Mouse (Mus musculus) thymus, adult 18-20 months (tissue): ENCODE results near the gene Ccdc28a.

ENCODE experiments used
- DNase-seq, 2 experiments: peaks; one replicate each; pipeline ENCODE4 v3.0.0; 2022; ENCODE audit warnings: mixed read lengths in 2 of 2

Gene Ccdc28a

DNA sequence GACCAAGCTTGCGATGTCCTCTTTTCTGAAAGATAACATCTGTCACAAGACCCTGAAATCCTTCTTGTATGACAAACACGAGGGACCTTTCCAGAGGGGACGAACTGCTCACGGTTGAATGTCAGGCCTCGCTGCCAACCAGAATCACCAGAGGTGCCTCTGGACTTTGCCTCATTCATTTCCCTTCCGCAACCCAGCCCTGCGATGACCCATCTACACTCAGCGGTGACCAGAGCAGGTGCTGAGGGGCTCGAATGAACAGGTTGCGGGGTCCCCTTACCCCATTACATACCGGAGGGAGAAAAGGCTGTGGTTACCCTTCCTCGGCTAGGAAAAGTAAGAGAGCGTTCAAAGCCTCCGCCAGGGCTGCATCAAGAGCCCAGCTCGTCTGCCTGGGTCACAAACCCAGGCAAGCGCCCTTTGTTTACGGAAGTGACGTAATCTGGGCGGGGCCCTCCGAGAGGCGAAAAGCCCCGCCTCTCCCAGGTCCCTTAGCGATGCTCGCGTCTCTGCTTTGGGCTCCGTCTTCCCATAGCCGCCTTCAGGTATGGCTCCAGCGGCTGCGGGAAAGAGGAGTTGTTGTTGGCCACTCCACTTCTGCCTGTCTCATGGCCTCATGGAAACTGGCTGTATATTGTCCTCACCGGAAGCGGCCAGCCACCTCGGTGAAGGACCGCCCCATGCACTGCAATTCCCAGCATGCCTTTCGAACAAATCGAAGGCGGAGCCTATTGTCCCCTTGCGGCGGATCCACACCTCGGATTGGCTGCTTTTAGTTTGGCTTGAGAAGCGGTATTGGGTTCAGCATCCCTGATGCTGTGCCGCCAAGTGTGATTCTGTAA, at the start of gene Ccdc28a:
Ccdc28a (minus strand) TSS at position 439 of the 842 bp plus-strand sequence.
- DNase-seq = peak; percentile 82 to 93

DNA sequence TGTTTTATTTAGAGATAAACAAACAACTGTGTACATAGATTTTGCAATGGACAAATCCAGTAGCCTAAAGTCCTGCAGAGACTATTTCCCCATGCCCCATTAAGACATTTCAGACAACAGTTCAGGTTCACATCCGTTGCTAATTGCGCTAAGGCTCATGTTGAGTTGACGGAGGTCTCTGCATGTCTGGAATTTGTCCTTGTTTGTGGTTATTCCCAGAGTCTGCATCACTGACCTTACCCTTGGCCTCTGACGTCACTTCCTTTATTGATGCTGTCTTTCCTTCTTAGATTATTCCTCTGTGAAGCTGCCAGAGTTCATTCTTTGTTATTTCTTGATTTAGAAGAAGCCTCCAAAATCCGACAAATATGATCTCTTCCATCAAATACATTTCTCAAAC, 49.2 kb upstream of the Ccdc28a start:
- no peak for DNase-seq

DNA sequence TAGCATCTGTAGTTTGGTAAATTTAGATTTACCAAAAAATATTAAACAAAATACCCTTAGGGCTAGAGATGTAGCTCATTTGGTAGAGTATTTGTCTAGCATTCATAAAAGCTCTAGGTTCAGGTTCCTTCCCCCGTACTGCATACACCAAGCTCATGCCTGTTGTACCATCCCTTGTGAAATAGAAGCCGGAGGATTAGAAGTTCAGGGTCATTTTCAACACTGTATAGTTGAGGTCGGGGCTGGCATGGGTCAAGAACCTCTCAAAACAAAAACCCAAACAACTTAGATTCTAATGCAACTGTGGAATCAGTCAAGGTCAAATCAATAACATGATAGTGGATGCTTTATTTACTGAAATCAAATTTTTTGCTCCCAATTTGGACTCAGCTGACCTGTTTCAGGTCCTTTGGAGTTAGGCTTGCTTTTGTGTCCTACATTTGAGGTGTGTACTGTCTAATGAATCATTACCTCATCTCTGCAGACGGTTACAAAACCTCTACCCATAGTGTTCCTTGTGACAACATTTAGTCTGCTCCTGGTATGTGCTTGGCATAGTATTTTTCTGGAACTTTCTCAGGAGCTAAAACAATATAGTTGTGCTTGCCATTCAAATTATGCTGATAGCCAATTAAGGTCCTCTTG, 41.4 kb upstream of the Ccdc28a start:
- DNase-seq = no peak

DNA sequence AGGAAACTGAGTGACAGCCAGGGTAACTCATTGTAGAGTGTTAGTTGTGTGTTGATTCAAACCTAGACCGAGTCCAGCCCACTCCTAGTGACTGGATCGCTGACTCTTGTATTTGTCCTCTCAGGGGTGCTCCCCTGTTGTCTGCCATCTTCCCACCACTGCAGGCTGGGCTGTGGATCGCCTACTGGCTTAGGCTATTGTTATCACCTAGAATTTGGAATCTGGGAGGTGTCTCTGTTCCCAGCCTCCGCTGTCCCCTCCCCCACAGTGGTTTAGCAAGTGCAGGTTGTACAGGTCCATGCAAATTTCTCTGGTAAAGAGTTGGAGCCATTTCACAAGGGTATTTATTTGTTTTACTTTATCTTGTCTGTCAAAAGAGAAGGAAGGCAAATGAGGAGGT, 16.5 kb upstream of the Ccdc28a start:
- DNase-seq = no peak

DNA sequence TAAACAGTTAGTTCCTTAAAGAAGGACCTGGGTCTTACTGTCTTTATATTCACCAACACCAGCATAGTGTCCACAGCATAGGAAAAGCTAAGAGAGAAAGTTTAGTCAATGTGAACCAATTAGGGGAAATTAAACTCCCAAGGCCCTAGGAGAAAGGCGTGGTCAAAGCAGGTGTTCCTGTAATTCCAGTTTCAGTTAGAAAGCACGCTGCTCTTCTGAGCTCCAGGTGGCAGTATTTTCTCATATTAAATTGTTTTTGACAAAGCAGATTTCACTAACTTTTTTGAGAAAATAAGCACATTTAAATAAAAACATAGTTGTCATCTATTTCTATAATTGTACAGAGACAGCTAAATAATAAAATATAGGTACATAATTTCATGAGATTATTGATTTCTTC, 8.8 kb upstream of the Ccdc28a start:
- no peak for DNase-seq

DNA sequence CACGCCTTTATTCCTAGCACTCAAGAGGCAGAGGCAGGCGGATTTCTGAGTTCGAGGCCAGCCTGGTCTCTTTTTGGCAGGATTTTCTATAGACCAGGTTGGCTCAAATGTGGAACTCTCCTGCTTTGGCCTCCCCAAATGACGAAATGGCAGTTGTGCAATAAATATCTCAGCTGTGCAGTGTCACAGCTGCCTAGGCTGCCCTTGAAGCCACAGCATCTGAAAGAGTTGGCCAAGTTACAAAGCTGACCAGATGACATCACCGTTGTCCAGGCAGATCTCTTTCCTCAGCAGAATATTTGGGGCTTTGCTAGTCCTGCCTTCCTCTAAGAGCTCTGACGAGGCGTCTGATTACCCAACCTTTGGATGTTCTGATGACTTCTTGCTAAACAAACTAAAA, 2.4 kb upstream of the Ccdc28a start:
- DNase-seq = no peak

DNA sequence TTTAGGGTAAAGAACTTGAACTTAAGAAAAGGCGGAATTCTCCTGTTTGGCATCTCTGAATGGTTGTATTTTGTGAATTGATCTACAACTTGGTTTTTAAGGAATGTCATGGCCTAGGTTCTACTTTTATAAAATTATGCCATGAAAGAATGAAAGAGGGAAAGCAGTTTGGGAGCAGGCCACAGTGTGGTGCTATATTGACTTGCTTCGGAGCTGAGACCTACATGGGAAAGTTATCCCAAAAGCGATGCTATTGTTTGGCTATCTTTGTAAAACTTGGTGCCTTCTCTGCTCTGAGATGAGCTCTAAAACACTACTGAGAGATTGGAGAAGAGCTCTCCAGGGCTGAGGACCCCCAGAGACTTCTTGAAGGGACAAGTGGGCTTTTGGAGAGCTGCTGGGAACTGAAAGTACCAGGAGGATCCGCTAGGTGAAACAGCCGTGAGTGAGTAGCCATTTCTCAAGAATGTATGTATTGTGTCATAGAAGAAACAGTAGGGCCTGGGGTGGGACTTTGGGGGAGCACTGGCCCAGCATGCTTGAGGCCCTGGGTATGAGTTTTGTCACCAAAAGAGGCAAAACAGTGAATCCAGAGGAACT, 1.6 kb upstream of the Ccdc28a start:
- DNase-seq = no peak

DNA sequence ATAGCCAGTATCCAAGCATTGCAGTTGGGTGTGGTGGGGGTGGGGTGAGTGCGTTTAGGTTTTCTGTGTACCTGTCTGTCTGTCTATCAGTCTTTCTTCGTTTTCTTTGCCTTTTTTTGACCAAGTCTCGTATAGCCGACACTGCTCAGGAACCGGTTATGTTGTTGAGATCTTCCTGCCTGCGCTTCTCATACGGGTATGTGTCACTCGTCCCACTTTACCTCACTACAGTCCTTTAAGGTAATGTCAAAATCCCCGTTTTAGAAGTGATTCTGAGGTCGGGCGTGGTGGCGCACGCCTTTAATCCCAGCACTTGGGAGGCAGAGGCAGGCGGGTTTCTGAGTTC, 577 bp upstream of the Ccdc28a start:
- DNase-seq = peak in 1 of 2 experiments; percentile 5

DNA sequence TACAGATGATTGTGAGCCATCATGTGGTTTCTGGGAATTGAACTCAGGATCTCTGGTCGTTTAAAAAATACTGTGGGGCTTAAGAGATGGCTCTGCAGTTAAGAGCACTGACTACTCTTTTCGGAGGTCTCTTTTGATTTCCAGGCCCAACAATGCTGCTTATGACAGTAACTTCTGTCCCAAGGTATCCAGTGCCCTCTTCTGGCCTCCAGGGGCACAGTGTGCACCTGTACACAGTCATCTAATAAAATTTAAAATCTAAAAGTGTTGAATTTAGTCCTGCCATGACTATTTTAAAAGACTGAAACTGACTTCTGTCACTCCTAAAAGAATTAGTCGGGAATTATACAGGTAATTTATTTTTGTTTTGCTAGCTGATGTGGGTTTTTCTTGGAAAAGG, 907 bp downstream of the Ccdc28a start:
- no peak for DNase-seq

DNA sequence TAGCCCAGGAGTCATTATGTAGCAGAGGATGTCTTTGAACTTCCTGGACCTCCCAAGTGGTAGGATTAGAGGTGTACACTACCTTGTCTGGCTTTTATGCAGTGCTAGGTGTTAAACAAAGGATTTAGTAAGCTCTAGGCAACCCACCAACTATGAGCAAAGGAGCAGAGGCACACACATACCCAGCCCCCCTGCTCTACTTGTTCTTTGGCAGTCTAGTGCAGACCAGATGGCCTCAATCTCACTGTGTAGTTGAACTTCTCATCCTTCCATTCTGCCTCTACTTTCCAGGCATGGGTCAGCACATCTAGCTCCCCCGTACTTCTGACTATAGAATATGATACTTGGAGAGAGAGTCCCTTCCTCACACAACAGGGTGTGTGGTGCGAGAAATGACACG, 10.4 kb downstream of the Ccdc28a start:
- DNase-seq = no peak

DNA sequence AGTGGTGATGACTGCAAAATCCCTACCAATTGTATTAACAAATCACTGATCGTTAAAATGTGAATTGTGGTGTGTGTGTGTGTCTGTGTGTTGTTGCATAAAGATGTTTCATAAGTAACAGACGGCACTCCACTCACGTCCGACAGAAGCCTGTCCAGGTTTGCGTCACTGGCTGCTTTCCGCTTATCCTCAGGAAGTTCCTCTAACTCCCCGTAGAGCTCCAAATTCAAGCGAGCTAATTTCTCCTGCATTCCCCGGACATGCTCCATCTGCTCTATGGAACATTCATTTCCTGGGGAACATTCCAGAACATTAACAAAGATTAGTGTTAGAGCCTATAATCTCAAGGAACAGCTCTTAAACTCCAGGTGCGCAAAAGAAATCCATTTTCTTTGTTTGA, 15.4 kb downstream of the Ccdc28a start:
- DNase-seq = no peak

DNA sequence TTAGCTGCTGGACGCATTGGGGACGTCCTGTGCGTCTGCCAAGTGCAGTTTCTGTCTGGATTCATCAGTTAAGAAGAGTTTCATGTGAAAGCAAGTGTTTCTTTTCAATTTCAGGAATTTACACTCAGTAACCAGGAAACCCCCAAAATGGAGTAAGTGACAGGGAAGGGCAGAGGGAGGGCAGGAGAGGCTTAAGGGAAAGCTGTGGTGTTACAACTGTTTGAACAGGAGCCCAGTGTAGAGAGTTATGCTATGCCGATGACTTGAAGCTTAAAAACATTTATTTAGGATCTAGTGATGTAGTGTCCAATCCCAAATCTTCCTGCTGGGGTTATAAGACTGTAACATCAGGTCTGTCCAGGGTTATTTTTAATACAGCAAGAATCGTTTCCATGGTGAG, 20.7 kb downstream of the Ccdc28a start:
- no peak for DNase-seq

DNA sequence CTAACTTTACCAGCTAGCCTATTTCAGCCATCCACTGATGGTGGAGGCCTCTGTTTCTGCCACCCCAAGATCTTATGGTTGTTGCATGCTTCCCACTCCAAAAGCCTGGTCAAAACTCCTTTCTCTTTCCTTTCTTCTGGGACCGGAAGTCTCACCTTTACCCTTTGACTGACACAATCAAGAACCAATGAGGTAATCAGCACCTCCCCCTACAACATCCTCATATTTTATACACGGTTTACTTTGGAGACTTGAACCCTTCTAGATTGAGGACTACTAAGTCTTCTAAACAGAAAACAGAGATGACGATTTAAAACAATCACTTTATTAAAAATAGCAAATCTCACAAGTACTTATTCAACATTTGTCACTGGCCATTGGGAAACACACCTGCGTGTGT, 21.4 kb downstream of the Ccdc28a start:
- DNase-seq = no peak

DNA sequence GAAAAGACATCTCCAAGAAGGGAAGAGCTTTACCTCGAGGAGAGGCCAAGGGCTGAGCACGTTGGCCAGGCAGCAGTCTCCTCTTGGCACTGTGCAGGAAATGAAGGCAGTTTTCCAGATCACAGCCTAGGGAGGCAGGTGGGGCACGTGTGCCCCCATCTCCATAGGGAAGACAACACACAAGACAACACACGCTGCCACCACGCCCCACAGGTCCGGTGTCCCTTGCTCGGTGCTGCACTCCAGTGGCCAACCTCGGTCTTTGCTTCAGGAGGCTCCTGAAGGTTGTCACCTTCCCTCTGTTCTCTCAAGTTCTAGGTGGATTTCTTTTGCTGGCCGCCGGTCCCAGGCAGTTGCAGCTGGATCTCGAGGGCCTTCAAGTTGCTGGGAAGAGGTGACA, 24.1 kb downstream of the Ccdc28a start, which contains the start of gene Ect2l:
Ect2l (minus strand) TSS at position 165 of the 400 bp plus-strand sequence.
- DNase-seq = no peak

DNA sequence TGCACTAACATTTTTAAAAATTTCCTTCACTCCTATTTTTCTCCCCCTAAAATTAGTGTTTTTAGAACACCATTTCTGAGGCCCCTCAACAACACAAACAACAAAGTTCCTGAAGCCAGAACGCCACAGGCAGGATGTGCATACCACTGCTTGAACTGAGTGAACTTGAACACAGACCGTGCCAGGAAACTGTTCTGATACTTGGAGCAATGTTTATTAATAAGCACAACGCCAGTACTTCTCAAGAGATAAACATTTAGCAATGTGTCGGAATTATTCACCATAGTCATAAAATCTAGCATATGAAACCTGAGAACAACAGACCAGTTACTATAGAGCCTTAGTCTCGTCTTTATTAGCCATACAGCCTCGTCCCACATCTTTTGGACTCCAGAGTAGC, 24.7 kb downstream of the Ccdc28a start:
- no peak for DNase-seq

DNA sequence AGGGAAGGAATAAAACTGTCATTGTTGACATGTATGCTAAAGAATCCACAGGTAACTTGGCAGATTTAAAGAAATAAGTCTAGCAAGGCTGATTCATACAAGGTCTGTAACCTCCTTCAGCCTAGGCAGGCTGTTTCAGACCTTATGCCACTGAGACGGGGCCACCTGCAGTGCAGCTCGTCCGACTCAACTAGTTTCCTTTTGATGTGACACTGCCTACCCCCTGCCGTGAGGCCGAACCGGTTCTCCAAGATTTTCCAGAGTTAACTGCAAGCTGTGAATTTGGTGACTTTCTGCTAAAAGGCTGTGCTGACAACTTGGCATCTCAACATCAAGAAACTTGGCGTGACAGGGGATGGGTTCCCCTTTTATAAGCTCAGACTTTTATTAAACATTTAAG, 30.7 kb downstream of the Ccdc28a start:
- DNase-seq = no peak

DNA sequence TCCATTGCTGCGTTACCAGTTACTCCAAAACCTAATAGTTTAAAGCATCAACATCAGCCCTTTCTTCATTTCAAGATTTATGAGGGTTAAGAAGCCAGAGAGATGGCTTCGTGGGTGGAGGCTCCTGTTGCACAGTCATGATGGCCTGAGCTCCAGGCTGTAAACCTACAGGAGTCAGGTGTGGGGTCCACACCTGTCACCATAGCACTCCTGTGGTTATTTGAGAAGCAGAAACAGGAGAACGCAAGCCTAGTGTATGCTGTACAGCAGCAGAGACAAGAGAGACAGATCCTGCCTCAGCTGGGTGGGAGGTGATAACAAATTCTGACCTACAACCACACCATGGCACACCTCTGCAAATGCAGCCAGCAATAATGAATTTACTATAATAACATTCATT, 32.4 kb downstream of the Ccdc28a start:
- no peak for DNase-seq

DNA sequence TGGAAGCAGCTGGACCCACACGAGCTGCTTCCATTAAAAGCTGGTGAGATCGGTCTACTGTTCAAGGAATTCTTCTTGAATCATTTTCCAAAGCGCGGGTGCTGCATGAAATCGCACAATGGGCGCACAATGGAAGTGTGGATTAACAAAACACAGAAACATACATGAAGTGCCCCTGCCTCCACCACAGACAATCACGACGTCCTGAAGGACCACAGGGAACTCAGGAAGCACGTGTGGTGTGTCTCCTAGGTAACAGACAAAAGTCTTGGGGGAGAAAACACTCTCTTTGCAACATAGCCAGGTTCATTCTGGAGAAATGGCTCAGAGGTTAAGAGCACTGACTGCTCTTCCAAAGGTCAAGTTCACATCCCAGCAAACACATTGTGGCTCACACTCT, 34.1 kb downstream of the Ccdc28a start:
- DNase-seq = no peak

DNA sequence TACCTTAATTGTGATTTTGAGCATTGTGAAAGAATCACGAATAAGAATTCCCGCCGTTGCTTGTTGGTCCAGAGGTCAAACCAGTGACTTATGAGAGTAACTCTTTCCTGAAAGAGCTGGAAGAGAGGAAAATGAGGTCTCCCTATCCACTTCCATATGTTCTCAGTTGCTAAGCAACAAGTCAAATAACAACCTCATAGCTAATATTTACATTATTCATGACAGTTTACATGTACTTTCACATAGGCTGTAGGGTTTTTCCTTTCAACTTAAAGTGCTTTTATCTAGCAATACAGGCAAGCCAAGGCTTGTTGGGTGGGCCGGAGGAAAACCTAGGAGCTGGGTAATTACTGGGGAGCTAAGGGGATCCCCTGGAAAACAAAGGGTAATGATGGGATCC, 34.9 kb downstream of the Ccdc28a start:
- no peak for DNase-seq

DNA sequence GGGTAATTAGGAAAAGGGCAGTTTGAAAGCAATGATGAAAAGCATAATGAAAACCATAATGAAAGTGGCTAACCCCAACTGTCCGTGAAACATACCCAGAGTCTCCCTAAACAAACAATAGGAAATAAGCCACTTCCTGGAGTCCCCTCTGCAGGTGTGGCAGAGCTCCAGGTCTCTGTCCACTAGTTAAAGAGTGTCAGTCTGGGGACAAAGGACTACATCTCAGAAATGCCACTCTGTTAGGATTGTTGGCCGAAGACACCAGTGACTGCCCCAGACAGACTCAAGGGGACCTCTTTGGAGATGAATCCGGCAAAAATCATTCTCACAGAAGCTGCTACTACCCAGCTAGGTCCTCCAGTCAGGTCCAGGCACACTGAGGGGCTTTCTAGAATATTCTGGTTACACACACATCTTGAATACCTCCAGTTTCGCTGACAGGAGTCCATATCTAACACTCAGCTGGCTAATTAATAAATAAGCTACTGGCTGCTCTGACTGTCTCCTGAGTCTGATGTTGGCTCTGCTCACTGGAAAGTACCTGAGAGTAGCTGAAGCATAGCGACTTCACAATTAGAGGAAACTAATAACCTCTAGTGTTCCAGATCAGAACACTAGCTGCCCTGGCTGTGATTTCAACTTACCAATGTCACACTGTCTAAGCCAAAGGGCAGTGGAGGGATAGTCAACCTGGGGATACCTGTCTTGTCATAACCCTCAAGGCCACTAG, 36.3 kb downstream of the Ccdc28a start:
- no peak for DNase-seq

DNA sequence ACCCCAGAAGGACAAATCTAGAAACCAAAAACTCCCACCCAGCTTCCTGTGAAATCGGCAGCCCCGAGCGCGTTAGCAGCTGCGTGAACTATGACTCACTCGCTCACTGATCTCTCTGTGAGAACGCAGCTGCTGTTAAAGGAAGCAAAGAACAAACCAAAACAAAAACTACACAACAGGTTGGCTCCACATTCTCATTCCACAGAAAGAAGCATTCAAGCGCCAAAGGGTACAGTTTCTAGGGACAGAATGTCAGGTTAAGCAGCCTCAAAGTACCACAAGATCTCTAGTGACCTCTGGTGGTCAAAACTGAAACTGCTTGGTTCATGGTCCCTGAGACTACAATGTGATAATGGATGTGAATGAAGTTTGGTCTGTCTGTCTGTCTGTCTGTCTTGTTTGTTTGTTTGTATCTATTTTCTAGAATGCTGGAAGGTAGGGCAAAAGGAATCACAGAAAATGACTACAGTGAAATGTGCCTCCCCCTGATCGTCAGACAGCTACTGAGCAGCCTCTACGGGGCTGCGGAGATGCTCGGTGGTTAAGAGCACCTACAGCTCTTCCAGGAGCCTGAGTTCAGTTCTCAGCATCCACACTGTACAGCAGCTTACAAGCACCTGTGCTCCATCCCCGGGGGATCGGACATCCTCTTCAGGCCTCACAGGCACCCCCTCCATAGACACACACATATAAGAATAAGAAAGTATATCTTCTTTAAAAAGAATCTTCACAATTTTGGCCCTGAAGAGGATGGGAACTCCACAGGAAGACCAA, 37.4 kb downstream of the Ccdc28a start:
- peak in 1 of 2 experiments; percentile 12 for DNase-seq

DNA sequence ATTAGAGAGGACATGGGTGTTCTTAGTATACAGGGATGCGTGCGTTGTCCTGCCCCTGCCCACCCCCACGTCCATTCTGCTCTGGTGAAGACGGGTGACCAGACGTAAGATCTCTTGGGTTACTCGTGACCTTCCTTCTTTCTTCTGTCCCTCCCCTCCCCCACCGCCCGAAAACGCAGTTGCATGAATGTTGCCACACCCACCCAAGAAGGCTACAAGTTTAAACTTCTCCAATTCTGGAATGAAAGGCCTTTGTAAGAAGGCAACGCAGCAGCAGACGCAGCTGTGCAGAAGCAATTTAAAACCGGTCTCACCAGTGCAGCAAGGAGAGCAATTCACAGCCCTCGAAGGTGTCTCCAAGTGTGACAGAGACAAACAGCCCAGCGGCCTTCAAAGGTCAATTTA, 40.1 kb downstream of the Ccdc28a start:
- DNase-seq = no peak

DNA sequence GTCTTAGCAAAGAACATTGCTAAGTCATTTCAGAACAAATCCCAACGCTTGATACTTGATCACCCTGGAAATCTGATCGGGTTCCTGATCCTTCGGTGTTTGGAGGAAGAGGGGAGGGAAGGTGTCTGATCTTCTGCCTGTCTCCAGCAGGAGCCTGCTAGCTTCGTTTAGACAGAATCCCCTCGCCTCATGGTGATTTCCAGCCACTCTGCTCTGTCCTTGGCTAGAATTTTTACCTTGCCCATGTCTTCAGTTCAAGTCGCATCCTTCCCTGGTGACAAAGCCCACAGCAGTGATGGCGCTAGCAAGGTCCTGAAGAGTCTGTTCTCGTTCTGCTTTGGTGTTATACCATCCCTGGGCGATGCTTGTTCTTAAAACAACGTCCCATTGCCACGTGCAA, 40.6 kb downstream of the Ccdc28a start:
- DNase-seq = no peak
